Mouse (Mus musculus): ENCODE measurements around the gene Timm9. TPM values are rescaled to one million over a fixed set of nuclear protein-coding genes. Genes with fewer than 3 reads are reported as not detected.
"Not testable (repeated sequence)": the region's sequence is repeated elsewhere in the genome, so short reads cannot be mapped to it uniquely, and the experiment has no call there.

The Timm9 gene
- polyA plus RNA-seq, 1 experiment from 2014 or later: 91.1 TPM

- not testable (repeated sequence) for H3K4me2 ChIP-seq; H3K27me3 ChIP-seq; ATAC-seq (ENCODE audit: insufficient number of reproducible peaks, insufficient read depth, low FRiP score, low TSS enrichment, low read depth); H3K27ac ChIP-seq; H3K9me3 ChIP-seq; H3K36me3 ChIP-seq; H3K4me1 ChIP-seq; H3K4me3 ChIP-seq; H3K9ac ChIP-seq
- 84% methylated on average over 4 of the region's 4 CpGs for WGBS
Observed at GRCm38 (mm10) chr12:71104275-71104674, 32.2 kb downstream of the Timm9 start.

DNA sequence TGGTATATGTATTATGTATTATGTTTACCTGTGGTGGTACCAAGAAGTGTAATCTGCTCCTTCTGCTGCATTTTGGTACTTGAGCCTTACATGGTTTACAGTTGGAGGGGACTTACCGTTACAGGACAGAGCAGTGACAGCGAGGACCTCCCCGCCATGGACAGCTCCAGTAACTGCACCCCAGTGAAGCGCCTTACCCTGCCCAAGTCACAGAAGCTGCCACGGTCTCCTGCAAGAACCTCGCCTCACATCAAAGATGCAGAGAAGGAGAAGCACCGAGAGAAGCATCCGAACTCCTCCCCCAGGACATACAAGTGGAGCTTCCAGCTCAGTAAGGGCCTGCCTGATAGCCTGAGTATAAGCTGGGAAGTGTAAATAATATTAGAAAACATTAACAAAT, 50.2 kb downstream of the Timm9 start:
- Histone ChIP-seq H3K27ac (no peak overlapping the region), H3K9ac (no peak overlapping the region), H3K4me3 (no peak overlapping the region), H3K36me3 (peaks cover 24% of the 10 kb centered on the region), H3K9me3 (no peaks in the 10 kb centered on the region), H3K27me3 (no peaks in the 10 kb centered on the region), H3K4me1 (no peaks in the 10 kb centered on the region), H3K4me2 (no peak overlapping the region)
- no peak for ATAC-seq (ENCODE audit: insufficient number of reproducible peaks, insufficient read depth, low FRiP score, low TSS enrichment, low read depth)
- WGBS: 87% methylated on average over 8 of the region's 8 CpGs

Other genes with a start within 250 kb of the Timm9 start
- 201 and 244 TPM in 2 replicates for gene Actr10, start 198.8 kb downstream of the Timm9 start, polyA plus RNA-seq (2015; fragmentation: Nextera tagmentation; extraction: Ambion mirVana)
- gene Psma3, start 162.1 kb downstream of the Timm9 start, polyA plus RNA-seq (2015; fragmentation: Nextera tagmentation; extraction: Ambion mirVana): 638 and 649 TPM in 2 replicates
- 41.8 and 44.3 TPM in 2 replicates for gene Arid4a, start 120.7 kb downstream of the Timm9 start, polyA plus RNA-seq (2015; fragmentation: Nextera tagmentation; extraction: Ambion mirVana)
- gene Tomm20l, start 25.3 kb downstream of the Timm9 start, polyA plus RNA-seq (2015; fragmentation: Nextera tagmentation; extraction: Ambion mirVana): not detected in 2 replicates
- 15.7 and 18.6 TPM in 2 replicates for gene 2700049A03Rik, start 164 bp upstream of the Timm9 start, polyA plus RNA-seq (2015; fragmentation: Nextera tagmentation; extraction: Ambion mirVana)
- 34.7 and 35.6 TPM in 2 replicates for gene Dact1, start 173.2 kb upstream of the Timm9 start, polyA plus RNA-seq (2015; fragmentation: Nextera tagmentation; extraction: Ambion mirVana)